Mouse (Mus musculus) ES-E14 (cell line): ENCODE measurements around the gene Sgms1.

ENCODE experiments used
- CHD2 ChIP-seq: IDR thresholded peaks from 2 replicates; pipeline ENCODE4 v1.6.1; 2014; ENCODE audit warnings: mild to moderate bottlenecking, low read depth, low read length, inconsistent platforms
- MAFK ChIP-seq: IDR thresholded peaks from 2 replicates; pipeline ENCODE4 v1.6.1; 2014; ENCODE audit warnings: mild to moderate bottlenecking, low read depth, low read length, inconsistent platforms; ENCODE audit not compliant: insufficient read depth
- ZNF384 ChIP-seq: IDR thresholded peaks from 2 replicates; pipeline ENCODE4 v1.6.1; 2012; ENCODE audit warnings: low read depth, low read length, inconsistent platforms

GRCm38 (mm10) chr19:32242153-32242552, 147.4 kb downstream of the Sgms1 start:
- TF ChIP-seq CHD2 (no peak), MAFK (peak; percentile 83), ZNF384 (no peak)
